Mouse (Mus musculus): Measurements from ENCODE around the gene Khdc3.

- no peak for TF ChIP-seq CTCF (IDR thresholded peaks at IDR 0.05; ENCODE audit: extremely low read depth, insufficient read depth, low read length)
- TF ChIP-seq POLR2A (IDR thresholded peaks at IDR 0.05; ENCODE audit: extremely low read depth, insufficient read depth, low read length): no peak
Observed at GRCm38 (mm10) chr9:73129875-73130274, 28.2 kb downstream of the Khdc3 start.

Measured in cortical plate, adult 2 months (tissue).